Mouse (Mus musculus) small intestine, adult 2 months (tissue): Measurements from ENCODE around the gene Mrps34.

ENCODE experiments used
- CTCF ChIP-seq: fragments of 200-500 bp; IDR thresholded peaks from 2 replicates; pipeline ENCODE4 v1.5.1; 2012; ENCODE audit warnings: low read depth, mild to moderate bottlenecking, control low read depth, inconsistent platforms, low read length, moderate library complexity, mixed read lengths; ENCODE audit not compliant: insufficient replicate concordance, insufficient read length; ENCODE audit errors: extremely low read depth
- POLR2A ChIP-seq: fragments of 200-500 bp; IDR thresholded peaks from 2 replicates; pipeline ENCODE4 v1.6.1; 2012; ENCODE audit warnings: low read depth, mild to moderate bottlenecking, control low read depth, inconsistent platforms, low read length, moderate library complexity

DNA sequence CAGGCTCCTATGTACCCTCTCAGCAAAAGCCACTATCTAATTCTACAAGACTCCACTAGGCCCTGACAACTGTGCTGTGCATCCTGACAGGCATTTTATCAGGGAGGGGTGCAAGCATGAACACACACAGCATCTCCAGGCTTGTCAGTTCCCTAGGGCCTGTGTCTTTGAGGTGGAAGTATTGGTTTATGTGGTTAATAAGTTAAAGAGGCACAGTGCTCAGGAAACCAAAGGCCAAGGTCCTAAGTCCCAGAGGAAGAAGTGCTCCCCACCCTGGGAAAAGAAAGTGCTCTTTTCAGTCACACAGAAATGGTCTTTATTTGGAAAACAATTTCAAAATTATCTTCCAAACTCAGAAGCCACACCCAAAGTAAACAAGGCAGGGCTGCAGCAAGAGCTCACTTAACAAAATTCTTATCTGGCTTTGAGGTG lies 46.3 kb upstream of the Mrps34 start:
- TF ChIP-seq CTCF (no peak), POLR2A (no peak)
